Mouse (Mus musculus) MEL (cell line): ENCODE data around the gene Slc34a2. TPM values are rescaled to one million over a fixed set of nuclear protein-coding genes. Genes with fewer than 3 reads are reported as not detected.

ENCODE experiments used
- DNase-seq: peaks from one replicate; pipeline ENCODE4 v3.0.0; 2011; ENCODE audit warnings: low read depth, low spot score
- H3K27ac ChIP-seq: 2 replicates; pipeline ENCODE4 v1.5.1; 2012; ENCODE audit warnings: low read depth, mild to moderate bottlenecking, control low read depth, low read length, moderate library complexity; ENCODE audit not compliant: control insufficient read depth
- H3K27me3 ChIP-seq, 2 experiments: fragments of 150-350 bp in 1 of 2; sonication (generic) in 1 of 2; 2 replicates each; pipeline ENCODE4 v1.6.1; 2012; ENCODE audit warnings: low read length in 2 of 2, mild to moderate bottlenecking in 2 of 2, improper control_type of control experiment in 1 of 2, moderate library complexity in 1 of 2; ENCODE audit not compliant: insufficient read depth in 2 of 2, control insufficient read depth in 1 of 2
- H3K36me3 ChIP-seq, 2 experiments: 2 replicates each; pipeline ENCODE4 v1.6.1; 2012 to 2014; ENCODE audit warnings: low read length in 2 of 2, improper control_type of control experiment in 1 of 2, inconsistent platforms in 1 of 2, mild to moderate bottlenecking in 1 of 2; ENCODE audit not compliant: insufficient read depth in 2 of 2, control insufficient read depth in 1 of 2
- H3K4me1 ChIP-seq, 2 experiments: fragments of 150-350 bp in 1 of 2; sonication (generic) in 1 of 2; 2 replicates each; pipeline ENCODE4 v1.6.1; 2012; ENCODE audit warnings: low read length in 2 of 2, improper control_type of control experiment in 1 of 2, mild to moderate bottlenecking in 1 of 2; ENCODE audit not compliant: insufficient read depth in 2 of 2, control insufficient read depth in 1 of 2
- H3K4me3 ChIP-seq, 2 experiments: fragments of 150-350 bp in 1 of 2; sonication (generic) in 1 of 2; 2 replicates each; pipeline ENCODE4 v1.5.1; 2012; ENCODE audit warnings: low read depth in 2 of 2, low read length in 2 of 2, mild to moderate bottlenecking in 2 of 2, moderate library complexity in 2 of 2, control low read depth in 1 of 2, improper control_type of control experiment in 1 of 2; ENCODE audit not compliant: control insufficient read depth in 1 of 2, insufficient read depth in 1 of 2
- H3K79me2 ChIP-seq: 2 replicates; pipeline ENCODE4 v1.6.1; 2012; ENCODE audit warnings: mild to moderate bottlenecking, low read length, moderate library complexity; ENCODE audit not compliant: control insufficient read depth, poor library complexity, insufficient read depth
- H3K9ac ChIP-seq: 2 replicates; pipeline ENCODE4 v1.6.1; 2012; ENCODE audit warnings: low read depth, mild to moderate bottlenecking, control low read depth, low read length, moderate library complexity; ENCODE audit not compliant: control insufficient read depth, poor library complexity, severe bottlenecking
- H3K9me3 ChIP-seq: fragments of 150-350 bp; sonication (generic); replicated peaks from 2 replicates; pipeline ENCODE4 v1.6.1; 2012; ENCODE audit warnings: mild to moderate bottlenecking, low read length, improper control_type of control experiment, moderate library complexity; ENCODE audit not compliant: insufficient read depth
- BHLHE40 ChIP-seq: IDR thresholded peaks from 2 replicates; pipeline ENCODE4 v1.6.1; 2012; ENCODE audit warnings: low read depth, mild to moderate bottlenecking, inconsistent platforms, low read length, improper control_type of control experiment, borderline replicate concordance
- CTCF ChIP-seq, 3 experiments: IDR thresholded peaks in 2 of 3; conservative IDR thresholded peaks in 1 of 3; 2 replicates each; pipeline ENCODE4 v1.5.1; 2011 to 2012; ENCODE audit warnings: low read length in 3 of 3, low read depth in 2 of 3, mild to moderate bottlenecking in 2 of 3, improper control_type of control experiment in 1 of 3, inconsistent platforms in 1 of 3, mixed read lengths in 1 of 3, moderate library complexity in 1 of 3; ENCODE audit not compliant: control insufficient read depth in 1 of 3, insufficient read depth in 1 of 3, poor library complexity in 1 of 3, severe bottlenecking in 1 of 3
- ELF1 ChIP-seq: IDR thresholded peaks from 2 replicates; pipeline ENCODE4 v1.6.1; 2014; ENCODE audit warnings: low read depth, mild to moderate bottlenecking, inconsistent platforms, low read length, improper control_type of control experiment, moderate library complexity
- GABPA ChIP-seq: IDR thresholded peaks from 2 replicates; pipeline ENCODE4 v1.6.1; 2012; ENCODE audit warnings: low read depth, mild to moderate bottlenecking, inconsistent platforms, low read length, improper control_type of control experiment, moderate library complexity
- HCFC1 ChIP-seq: IDR thresholded peaks from 2 replicates; pipeline ENCODE4 v1.6.1; 2012; ENCODE audit warnings: low read depth, mild to moderate bottlenecking, inconsistent platforms, low read length, improper control_type of control experiment, moderate library complexity
- MAX ChIP-seq: IDR thresholded peaks from 2 replicates; pipeline ENCODE4 v1.6.1; 2011; ENCODE audit warnings: low read length, improper control_type of control experiment
- MYC ChIP-seq: IDR thresholded peaks from 2 replicates; pipeline ENCODE4 v1.6.1; 2011; ENCODE audit warnings: low read depth, mild to moderate bottlenecking, low read length, improper control_type of control experiment, moderate library complexity
- POLR2AphosphoS2 ChIP-seq: IDR thresholded peaks from 2 replicates; pipeline ENCODE4 v1.6.1; 2011; ENCODE audit warnings: low read length, improper control_type of control experiment
- SIN3A ChIP-seq: IDR thresholded peaks from 2 replicates; pipeline ENCODE4 v1.6.1; 2012; ENCODE audit warnings: low read length, improper control_type of control experiment, inconsistent platforms
- SMC3 ChIP-seq: IDR thresholded peaks from 2 replicates; pipeline ENCODE4 v1.6.1; 2011; ENCODE audit warnings: low read depth, low read length, improper control_type of control experiment
- TCF12 ChIP-seq: IDR thresholded peaks from 2 replicates; pipeline ENCODE4 v1.6.1; 2014; ENCODE audit warnings: low read depth, mild to moderate bottlenecking, inconsistent platforms, low read length, improper control_type of control experiment, moderate library complexity
- USF1 ChIP-seq: IDR thresholded peaks from 2 replicates; pipeline ENCODE4 v1.6.1; 2014; ENCODE audit warnings: low read depth, mild to moderate bottlenecking, inconsistent platforms, low read length, improper control_type of control experiment, moderate library complexity
- ZC3H11A ChIP-seq: IDR thresholded peaks from 2 replicates; pipeline ENCODE4 v1.6.1; 2012; ENCODE audit warnings: low read depth, mild to moderate bottlenecking, inconsistent platforms, low read length, improper control_type of control experiment
- ZKSCAN1 ChIP-seq: IDR thresholded peaks from 2 replicates; pipeline ENCODE4 v1.6.1; 2012; ENCODE audit warnings: low read depth, mild to moderate bottlenecking, inconsistent platforms, low read length, improper control_type of control experiment, moderate library complexity
- ZNF384 ChIP-seq: IDR thresholded peaks from 2 replicates; pipeline ENCODE4 v1.6.1; 2012; ENCODE audit warnings: low read depth, mild to moderate bottlenecking, inconsistent platforms, low read length, improper control_type of control experiment
- polyA plus RNA-seq, 2 experiments: library from polyadenylated mRNA; stranded (reverse) in 1 of 2; unstranded in 1 of 2; fragments of >175 nt in 1 of 2; fragments of >200 nt in 1 of 2; gene quantifications; 2 replicates each; pipeline versions ENCODE4 v1.2.1 to v1.2.4; 2012; ENCODE audit warnings: low replicate concordance in 2 of 2, low read depth in 1 of 2; ENCODE audit not compliant: insufficient read length in 2 of 2, insufficient read depth in 1 of 2, missing spikeins in 1 of 2
- total RNA-seq: library from RNA; depleted of rRNA; stranded (reverse); fragments of 300-350 nt; gene quantifications from 2 replicates; pipeline ENCODE4 v1.2.3, GENCODE M21; 2012

Gene Slc34a2
- total and polyA plus RNA-seq, 3 experiments: not detected

DNA sequence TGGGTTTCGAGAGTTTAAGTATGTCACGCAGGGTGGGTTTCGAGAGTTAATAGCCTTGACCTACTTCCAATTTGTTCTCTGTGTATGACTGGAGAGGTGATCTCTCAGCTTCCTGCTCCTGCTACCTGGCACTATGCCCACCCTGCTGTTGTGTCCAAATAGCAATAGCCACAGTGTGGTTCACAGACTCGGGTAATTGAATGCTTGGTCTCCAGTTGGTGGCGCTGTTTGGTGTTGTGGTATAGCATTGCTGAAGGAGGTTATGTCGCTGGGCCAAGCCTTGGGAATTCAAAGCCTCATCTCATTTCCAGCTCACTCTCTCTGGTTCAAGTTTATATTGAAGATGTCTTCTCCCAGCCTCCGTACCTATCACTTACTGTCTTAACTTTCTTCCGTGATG, 67.8 kb downstream of the Slc34a2 start:
- H3K9ac ChIP-seq: no peak overlapping the region
- no peak for DNase-seq
- TF ChIP-seq ZNF384 (no peak), BHLHE40 (no peak), MAX (no peak), ZC3H11A (no peak), GABPA (no peak), TCF12 (no peak), ZKSCAN1 (no peak), SMC3 (no peak), CTCF (IDR thresholded peaks at IDR 0.05 in 2 of 3, conservative IDR thresholded peaks at IDR 0.05 in 1 of 3; ENCODE audit: control insufficient read depth in 1 of 3, insufficient read depth in 1 of 3, low read depth in 2 of 3, low read length in 3 of 3, poor library complexity in 1 of 3, severe bottlenecking in 1 of 3) (no peak), ELF1 (no peak)

DNA sequence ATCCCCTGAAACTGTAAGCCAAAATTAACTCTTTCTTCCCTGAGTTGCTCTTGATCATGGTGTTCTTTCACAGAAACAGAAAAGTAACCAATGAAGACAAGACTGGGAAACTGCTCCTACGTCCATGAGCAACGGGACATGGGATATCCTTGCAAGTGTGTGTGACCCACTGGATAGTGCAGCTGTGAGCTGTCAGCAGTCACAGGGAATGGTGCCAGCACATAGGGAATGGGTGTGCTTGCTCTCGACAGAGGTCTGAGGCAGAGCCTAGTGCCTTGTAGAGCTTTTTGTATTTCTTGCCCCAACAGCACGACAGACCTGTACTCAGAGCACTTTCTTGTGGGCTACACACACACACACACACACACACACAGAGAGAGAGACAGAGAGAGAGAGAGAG, 68.2 kb downstream of the Slc34a2 start:
- H3K4me1 ChIP-seq: no peaks in the 10 kb centered on the region
- H3K79me2 ChIP-seq: no peaks in the 10 kb centered on the region
- TF ChIP-seq POLR2AphosphoS2: no peak
- TF ChIP-seq SIN3A: no peak
- no peak overlapping the region for H3K4me3 ChIP-seq
- no peaks in the 10 kb centered on the region for H3K9me3 ChIP-seq
- H3K9ac ChIP-seq: no peak overlapping the region
- DNase-seq: no peak
- no peak overlapping the region for H3K27ac ChIP-seq
- no peaks in the 10 kb centered on the region for H3K27me3 ChIP-seq
- H3K36me3 ChIP-seq: no peaks in the 10 kb centered on the region

More for the DNA sequence above, 67.8 kb downstream of the Slc34a2 start:
- Histone ChIP-seq H3K4me3 (no peak overlapping the region), H3K4me1 (no peaks in the 10 kb centered on the region), H3K27me3 (no peaks in the 10 kb centered on the region), H3K36me3 (no peaks in the 10 kb centered on the region), H3K27ac (no peak overlapping the region), H3K9me3 (no peaks in the 10 kb centered on the region), H3K79me2 (no peaks in the 10 kb centered on the region)

DNA sequence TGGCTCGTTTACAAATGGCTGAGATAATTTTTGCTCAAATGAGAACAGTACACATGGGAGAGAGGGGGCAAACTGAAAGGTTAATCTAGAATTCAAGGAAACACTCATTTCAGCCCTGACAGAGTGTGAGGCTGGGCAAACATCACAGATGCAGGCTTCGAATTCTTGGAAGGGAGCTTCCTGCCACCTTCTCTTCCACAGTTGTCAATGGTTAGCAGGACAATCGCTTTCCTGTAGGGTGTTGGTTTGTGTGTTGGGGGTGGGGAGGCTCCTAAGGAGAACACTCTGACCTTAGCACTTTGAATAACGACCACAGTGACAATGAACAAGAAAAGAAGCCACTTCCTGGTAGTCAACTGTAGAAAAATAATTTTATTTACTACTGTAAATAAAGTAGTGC, 68.8 kb downstream of the Slc34a2 start:
- H3K4me3 ChIP-seq: no peak overlapping the region
- H3K4me1 ChIP-seq: no peaks in the 10 kb centered on the region
- H3K36me3 ChIP-seq: no peaks in the 10 kb centered on the region
- DNase-seq: no peak
- no peak overlapping the region for H3K27ac ChIP-seq
- no peaks in the 10 kb centered on the region for H3K9me3 ChIP-seq
- no peaks in the 10 kb centered on the region for H3K27me3 ChIP-seq
- H3K79me2 ChIP-seq: no peaks in the 10 kb centered on the region
- TF ChIP-seq ZC3H11A (no peak), MYC (no peak), TCF12 (no peak), USF1 (no peak), SIN3A (no peak), HCFC1 (no peak)
- H3K9ac ChIP-seq: no peak overlapping the region
